Mouse (Mus musculus): Measurements from ENCODE around the gene Ddx1. TPM values are rescaled to one million over a fixed set of nuclear protein-coding genes. Genes with fewer than 3 reads are reported as not detected.
A peak's percentile ranks its signal among the peaks of the same experiment; 100 is the strongest.

Ddx1 gene
- polyA plus RNA-seq, 1 experiment from 2014 or later: 166 TPM

DNA sequence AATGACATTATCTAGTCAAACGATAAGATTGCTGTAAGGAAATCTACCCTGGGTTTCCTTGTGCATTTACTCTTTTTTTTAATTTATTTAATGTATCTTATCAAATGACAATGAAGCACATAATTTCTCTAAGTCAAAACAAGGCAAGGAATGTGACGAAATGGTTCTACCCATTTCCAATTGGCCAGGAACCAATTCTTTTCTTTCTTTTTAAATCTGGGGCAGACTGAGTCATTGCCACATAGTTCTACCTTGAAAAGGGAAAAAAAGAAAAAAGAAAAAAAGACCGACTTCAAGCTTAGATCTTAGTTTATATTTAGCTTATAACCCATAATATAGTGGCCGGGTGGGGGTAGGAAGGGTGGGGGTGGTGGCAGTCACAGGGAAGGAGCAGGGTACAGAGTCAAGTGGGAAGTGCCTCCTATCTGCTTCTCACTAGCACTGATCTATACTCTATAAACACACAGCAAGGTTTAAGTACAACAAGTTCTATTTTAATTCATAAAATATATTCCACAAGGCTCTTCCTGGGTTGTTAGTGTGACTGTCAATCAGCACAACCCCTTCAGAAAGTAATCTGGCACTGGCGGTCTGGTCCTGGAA is 32.4 kb downstream of the Ddx1 start:
- H3K9ac ChIP-seq: no peak overlapping the region
- 0 out of 2 replicates have a peak, but pooled peaks cover 1% of the 10 kb centered on the region for H3K27me3 ChIP-seq
- peaks cover 37% of the 10 kb centered on the region for H3K36me3 ChIP-seq (replicated peaks)
- no peaks in the 10 kb centered on the region for H3K9me3 ChIP-seq
- no peak overlapping the region for H3K4me3 ChIP-seq (replicated peaks)
- 76% methylated on average over 5 of the region's 5 CpGs for WGBS
- no peak overlapping the region for H3K4me2 ChIP-seq
- H3K27ac ChIP-seq: no peak overlapping the region
- H3K4me1 ChIP-seq: peaks cover 5% of the 10 kb centered on the region
- no peak for ATAC-seq (ENCODE audit: low FRiP score)

DNA sequence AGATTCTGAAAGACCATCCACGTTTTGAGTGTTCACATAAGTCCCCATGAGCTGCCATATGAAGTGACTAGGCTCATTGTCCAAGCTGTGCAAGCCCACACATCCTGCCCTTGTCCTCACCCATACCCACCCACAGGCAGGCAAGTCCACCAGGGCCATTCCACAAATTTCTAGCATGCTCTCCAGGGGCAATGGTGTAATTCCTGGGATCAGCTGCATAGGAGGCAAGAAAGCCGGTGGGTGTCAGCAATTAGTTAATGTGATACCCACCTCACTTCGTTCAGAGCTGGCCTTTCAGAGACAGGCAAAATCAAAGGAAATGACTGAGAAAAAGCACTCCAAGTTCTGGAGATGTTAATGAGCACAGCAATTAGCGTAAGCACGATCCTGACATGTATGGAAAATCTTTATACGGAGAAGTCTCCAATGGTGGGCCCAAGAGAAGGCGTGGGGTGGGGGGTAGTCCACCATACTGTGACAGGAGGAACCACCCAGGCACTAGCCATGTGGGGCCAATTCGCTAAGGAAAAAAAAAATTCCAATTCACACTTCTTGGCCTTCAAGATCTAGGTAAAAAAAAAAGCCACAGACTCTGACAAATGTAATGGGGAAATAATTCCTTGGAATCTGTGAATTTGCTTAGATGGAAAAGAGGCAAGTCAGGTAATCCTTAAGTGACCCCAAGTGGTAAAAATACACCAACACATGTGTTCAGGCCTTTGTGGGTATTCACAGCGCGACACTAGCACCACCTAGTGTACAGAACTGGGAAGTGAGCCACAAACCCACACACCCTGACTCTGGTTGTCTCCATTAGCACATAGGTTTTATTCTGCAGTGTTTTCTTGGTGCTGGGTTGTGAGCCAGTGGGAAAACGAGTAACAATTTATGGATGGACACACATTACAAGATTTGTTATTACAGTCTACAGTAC is 34.4 kb downstream of the Ddx1 start:
- Histone ChIP-seq H3K27me3 (0 out of 2 replicates have a peak, but pooled peaks cover 3% of the 10 kb centered on the region), H3K4me1 (peaks cover 7% of the 10 kb centered on the region), H3K36me3 (replicated peaks) (peaks cover 26% of the 10 kb centered on the region), H3K9me3 (no peaks in the 10 kb centered on the region), H3K4me3 (replicated peaks) (no peak overlapping the region), H3K9ac (no peak overlapping the region; the same call in 1 of the 2 replicates), H3K4me2 (no peak overlapping the region), H3K27ac (peak overlapping the region; percentile 53; the same call in 1 of the 2 replicates)
- ATAC-seq (ENCODE audit: low FRiP score): peak; percentile 91
- WGBS: 12% methylated on average over 11 of the region's 11 CpGs

DNA sequence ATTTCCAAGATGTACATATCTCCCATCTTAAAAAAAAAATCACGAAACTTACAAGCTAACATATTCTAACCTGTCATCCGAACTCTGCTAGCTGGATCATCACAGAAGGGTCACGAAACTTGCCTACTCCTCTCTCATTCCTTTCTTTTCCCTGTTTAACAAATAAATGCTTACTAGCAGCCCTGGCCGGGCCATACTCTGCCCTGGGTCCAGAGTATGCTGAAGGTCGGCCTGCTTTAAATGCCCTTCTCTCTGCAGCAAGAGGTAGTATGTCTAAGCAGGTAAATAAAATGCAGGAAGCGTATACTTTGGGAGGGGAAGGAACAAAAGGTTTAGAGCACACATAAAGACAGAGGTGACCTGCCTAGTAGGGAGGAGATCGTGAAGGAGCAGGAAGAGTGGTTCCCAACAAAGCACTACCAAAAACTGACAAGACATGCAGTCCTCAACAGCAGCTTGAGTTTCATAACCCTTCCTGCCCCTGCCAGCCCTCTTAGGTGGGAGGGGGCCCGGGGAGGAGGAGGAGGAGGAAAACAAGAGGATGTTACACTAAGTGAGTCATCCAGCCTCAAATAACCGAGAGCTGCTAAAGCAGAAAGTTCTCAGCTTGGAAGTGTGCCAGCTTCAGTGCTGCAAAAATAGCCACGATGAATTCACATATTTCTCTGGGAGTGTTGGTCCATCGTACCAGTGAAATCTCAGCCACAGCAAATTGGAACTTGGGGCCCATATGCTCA is 37.1 kb downstream of the Ddx1 start:
- H3K36me3 ChIP-seq (replicated peaks): peaks cover under 1% of the 10 kb centered on the region; the same call in 1 of the 2 replicates
- no peak overlapping the region for H3K4me2 ChIP-seq
- H3K27ac ChIP-seq: no peak overlapping the region
- H3K4me3 ChIP-seq (replicated peaks): no peak overlapping the region
- H3K4me1 ChIP-seq: peaks cover 32% of the 10 kb centered on the region
- no peaks in the 10 kb centered on the region for H3K9me3 ChIP-seq
- 0 out of 2 replicates have a peak, but pooled peaks cover 9% of the 10 kb centered on the region for H3K27me3 ChIP-seq
- ATAC-seq (ENCODE audit: low FRiP score): no peak
- H3K9ac ChIP-seq: no peak overlapping the region
- 69% methylated on average over 11 of the region's 11 CpGs for WGBS

DNA sequence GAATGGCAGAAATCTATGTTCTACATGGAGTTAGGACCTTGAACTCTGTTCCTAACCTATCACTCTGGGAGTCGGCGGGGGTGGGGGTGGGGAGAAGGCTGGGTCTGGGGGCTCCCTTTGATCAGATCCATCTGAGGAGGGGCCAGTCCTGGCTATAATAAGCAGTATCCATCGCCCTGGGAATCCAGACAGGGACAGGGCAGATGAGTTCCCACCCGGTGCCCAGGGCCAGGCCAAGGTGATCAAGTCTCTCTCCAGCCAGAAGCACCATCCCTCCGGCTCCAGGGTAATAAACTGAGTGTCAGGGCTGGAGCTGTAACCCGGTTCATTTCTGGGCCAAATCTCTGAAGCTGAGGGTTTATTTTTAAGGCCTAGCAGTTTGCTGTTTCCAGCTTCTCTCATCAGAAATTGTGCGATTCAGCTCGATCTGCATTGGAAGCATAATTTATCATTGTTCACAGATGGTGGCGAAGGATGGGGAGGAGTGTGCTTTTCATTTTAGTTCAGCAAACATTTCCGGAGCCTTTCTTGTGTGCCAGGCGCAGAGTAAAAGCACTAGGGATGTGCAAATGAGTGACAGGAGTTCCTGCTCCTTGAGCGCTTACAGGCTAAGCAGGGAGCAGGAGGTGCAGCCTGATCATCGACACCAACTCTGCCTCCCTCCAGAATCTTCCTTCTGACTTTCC is 39.2 kb downstream of the Ddx1 start:
- Histone ChIP-seq H3K27ac (no peak overlapping the region; the same call in 1 of the 2 replicates), H3K27me3 (0 out of 2 replicates have a peak, but pooled peaks cover 9% of the 10 kb centered on the region), H3K4me3 (replicated peaks) (no peak overlapping the region), H3K4me2 (no peak overlapping the region), H3K9ac (no peak overlapping the region), H3K9me3 (no peaks in the 10 kb centered on the region), H3K36me3 (replicated peaks) (no peaks in the 10 kb centered on the region), H3K4me1 (peaks cover 35% of the 10 kb centered on the region)
- 48% methylated on average over 13 of the region's 13 CpGs for WGBS
- peak; percentile 28; the same call in 1 of the 2 replicates for ATAC-seq (ENCODE audit: low FRiP score)

DNA sequence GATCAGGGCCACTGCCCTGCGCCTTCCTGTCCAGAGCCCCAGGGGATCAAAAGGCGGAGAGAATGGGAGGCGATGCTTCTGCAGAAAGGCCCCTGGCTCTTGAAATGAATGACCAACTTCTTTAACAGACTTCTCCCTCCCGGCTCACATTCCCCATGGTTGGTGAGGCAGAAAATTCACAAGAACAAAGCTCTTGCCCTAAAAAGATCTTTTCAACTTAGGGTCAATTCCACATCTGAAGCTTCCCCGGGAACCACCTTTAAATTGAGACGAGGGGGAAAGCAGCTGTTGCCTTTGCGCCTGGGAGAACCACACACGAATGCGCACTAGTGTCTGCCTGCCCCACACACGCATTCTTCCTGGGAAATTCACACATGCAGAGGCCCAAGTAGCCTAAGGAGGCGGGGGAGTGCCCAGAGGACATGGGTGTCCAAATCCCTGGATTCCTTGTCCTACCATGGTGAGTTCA is 40.0 kb downstream of the Ddx1 start:
- peak; percentile 31; the same call in 1 of the 2 replicates for ATAC-seq (ENCODE audit: low FRiP score)
- peak overlapping the region; percentile 63; the same call in 1 of the 2 replicates for H3K27ac ChIP-seq
- H3K9me3 ChIP-seq: no peaks in the 10 kb centered on the region
- H3K27me3 ChIP-seq: 0 out of 2 replicates have a peak, but pooled peaks cover 9% of the 10 kb centered on the region
- no peak overlapping the region for H3K9ac ChIP-seq
- no peak overlapping the region for H3K4me3 ChIP-seq (replicated peaks)
- WGBS: 6% methylated on average over 11 of the region's 11 CpGs
- peaks cover 30% of the 10 kb centered on the region for H3K4me1 ChIP-seq
- no peak overlapping the region for H3K4me2 ChIP-seq
- H3K36me3 ChIP-seq (replicated peaks): no peaks in the 10 kb centered on the region

DNA sequence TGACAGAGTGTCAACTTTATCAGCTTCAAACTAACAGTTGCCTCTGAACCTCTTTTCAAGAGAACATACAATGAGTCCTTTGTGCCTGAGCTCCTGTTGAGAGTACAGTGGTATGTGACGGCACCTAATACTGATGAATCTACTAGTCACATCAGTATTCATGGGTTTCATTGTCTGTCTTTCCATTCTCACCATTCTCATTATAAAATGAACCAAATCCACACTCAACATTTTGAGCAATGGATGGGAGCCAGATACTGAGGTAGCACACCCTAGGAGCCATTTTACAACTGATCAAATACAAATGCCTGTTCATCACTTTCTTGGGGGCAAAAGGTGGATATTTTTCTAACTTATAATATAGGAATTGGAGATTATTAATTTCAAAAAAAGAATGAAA is 40.5 kb downstream of the Ddx1 start:
- 0 out of 2 replicates have a peak, but pooled peaks cover 9% of the 10 kb centered on the region for H3K27me3 ChIP-seq
- H3K36me3 ChIP-seq (replicated peaks): no peaks in the 10 kb centered on the region
- no peak for ATAC-seq (ENCODE audit: low FRiP score)
- no peak overlapping the region for H3K4me3 ChIP-seq (replicated peaks)
- H3K9me3 ChIP-seq: no peaks in the 10 kb centered on the region
- 23% methylated on average over 1 of the region's 1 CpGs for WGBS
- H3K9ac ChIP-seq: no peak overlapping the region
- peaks cover 30% of the 10 kb centered on the region for H3K4me1 ChIP-seq
- no peak overlapping the region for H3K4me2 ChIP-seq
- no peak overlapping the region for H3K27ac ChIP-seq

DNA sequence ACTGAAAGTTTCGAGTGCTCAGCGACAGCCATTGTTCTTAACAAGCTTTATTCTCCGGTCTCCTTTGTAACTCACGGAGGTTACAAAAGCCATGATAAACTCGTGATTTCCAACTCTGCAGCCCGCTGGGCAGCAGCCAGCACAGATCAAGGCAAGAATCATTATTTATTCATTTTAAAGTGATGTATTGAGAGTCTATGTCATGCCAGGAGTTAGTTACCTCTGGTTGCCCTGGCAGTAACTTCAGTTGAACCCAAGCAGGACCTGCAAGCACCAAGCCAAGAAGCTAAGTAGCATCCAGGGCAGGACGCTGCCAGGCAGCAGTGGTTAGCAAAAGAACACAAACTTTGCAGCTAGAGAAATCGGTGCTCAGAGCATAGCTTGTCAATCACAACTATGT is 41.9 kb downstream of the Ddx1 start:
- 26% methylated on average over 8 of the region's 8 CpGs for WGBS
- H3K27ac ChIP-seq: 0 out of 2 replicates have a peak overlapping the region, but pooled peaks have one; percentile 25
- no peak overlapping the region for H3K4me3 ChIP-seq (replicated peaks)
- H3K27me3 ChIP-seq: 0 out of 2 replicates have a peak, but pooled peaks cover 9% of the 10 kb centered on the region
- peaks cover 30% of the 10 kb centered on the region for H3K4me1 ChIP-seq
- no peaks in the 10 kb centered on the region for H3K9me3 ChIP-seq
- no peak overlapping the region for H3K9ac ChIP-seq
- H3K4me2 ChIP-seq: no peak overlapping the region
- no peak for ATAC-seq (ENCODE audit: low FRiP score)
- no peaks in the 10 kb centered on the region for H3K36me3 ChIP-seq (replicated peaks)

DNA sequence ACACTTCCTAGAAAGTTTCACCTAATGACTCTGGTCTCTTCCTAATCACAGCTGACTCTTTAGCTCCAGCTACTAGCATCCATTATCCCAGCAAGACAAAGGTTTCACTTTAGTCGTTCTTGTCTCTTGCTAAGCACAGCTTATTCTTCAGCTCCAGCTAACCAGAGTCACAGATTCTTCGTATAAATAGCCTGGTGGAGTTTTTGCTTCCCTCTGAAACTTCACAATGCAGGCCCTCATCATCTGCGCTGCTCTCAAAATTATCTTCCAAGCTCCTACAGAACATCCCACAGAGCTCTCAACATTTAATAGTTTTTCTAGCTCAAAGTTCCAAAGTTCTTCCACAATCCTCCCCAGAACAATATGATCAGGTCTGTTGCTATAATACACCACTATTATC is 43.3 kb downstream of the Ddx1 start:
- H3K4me3 ChIP-seq (replicated peaks): no peak overlapping the region
- no peaks in the 10 kb centered on the region for H3K36me3 ChIP-seq (replicated peaks)
- no peak for ATAC-seq (ENCODE audit: low FRiP score)
- WGBS: 74% methylated on average over 3 of the region's 3 CpGs
- peaks cover 30% of the 10 kb centered on the region for H3K4me1 ChIP-seq
- H3K27ac ChIP-seq: no peak overlapping the region
- H3K9ac ChIP-seq: no peak overlapping the region
- no peaks in the 10 kb centered on the region for H3K9me3 ChIP-seq
- 0 out of 2 replicates have a peak, but pooled peaks cover 6% of the 10 kb centered on the region for H3K27me3 ChIP-seq
- no peak overlapping the region for H3K4me2 ChIP-seq

DNA sequence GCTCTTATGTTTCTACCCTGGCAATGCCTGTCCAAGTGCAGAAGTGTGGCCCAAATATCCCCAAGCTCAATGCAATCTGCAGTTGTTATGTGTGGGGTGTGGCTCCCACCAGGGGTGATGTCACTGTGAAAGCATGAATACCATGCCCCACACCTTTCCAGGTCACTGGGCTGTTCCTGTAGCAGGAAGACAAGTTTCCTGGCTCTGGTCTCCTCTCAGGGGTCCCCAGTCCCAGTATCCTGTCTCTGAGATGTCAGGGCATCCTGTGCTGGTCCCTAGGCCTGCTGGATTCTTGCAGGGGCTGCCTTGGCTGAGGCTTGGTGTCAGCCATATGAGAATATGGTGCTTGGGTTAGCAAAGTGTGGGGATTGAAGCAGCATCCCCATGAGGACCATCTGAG is 46.7 kb downstream of the Ddx1 start:
- no peak overlapping the region for H3K27ac ChIP-seq
- no peak overlapping the region for H3K4me2 ChIP-seq
- peaks cover 8% of the 10 kb centered on the region for H3K4me1 ChIP-seq
- no peaks in the 10 kb centered on the region for H3K36me3 ChIP-seq (replicated peaks)
- no peaks in the 10 kb centered on the region for H3K9me3 ChIP-seq
- no peak overlapping the region for H3K4me3 ChIP-seq (replicated peaks)
- no peak for ATAC-seq (ENCODE audit: low FRiP score)
- H3K27me3 ChIP-seq: 0 out of 2 replicates have a peak, but pooled peaks cover 3% of the 10 kb centered on the region
- H3K9ac ChIP-seq: no peak overlapping the region

DNA sequence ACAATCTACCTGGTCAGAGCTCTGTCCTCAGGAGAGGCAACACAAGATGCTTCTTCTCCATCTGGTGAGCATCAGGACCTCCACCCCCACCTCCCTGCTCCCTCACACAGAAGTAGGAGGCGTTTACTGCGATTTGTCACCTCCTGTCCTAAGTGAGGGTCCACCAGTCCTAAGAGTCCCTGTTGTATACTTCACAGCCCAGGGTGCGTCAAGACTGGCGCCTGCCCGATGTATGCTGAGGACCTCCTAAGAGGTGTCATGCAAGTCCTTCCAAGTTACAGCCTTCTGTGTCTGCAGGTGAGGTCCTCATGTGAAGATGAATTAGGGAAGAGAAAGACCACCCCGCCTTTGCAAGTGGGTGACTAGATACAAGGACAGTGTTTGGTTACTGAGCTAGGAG is 48.4 kb downstream of the Ddx1 start:
- no peak overlapping the region for H3K27ac ChIP-seq
- no peaks in the 10 kb centered on the region for H3K4me1 ChIP-seq
- ATAC-seq (ENCODE audit: low FRiP score): no peak
- no peaks in the 10 kb centered on the region for H3K27me3 ChIP-seq
- no peaks in the 10 kb centered on the region for H3K9me3 ChIP-seq
- no peaks in the 10 kb centered on the region for H3K36me3 ChIP-seq (replicated peaks)
- 95% methylated on average over 6 of the region's 6 CpGs for WGBS
- H3K4me3 ChIP-seq (replicated peaks): no peak overlapping the region
- no peak overlapping the region for H3K9ac ChIP-seq
- H3K4me2 ChIP-seq: no peak overlapping the region
